ENCODE assay signal across 11 mouse cellular contexts in genomic region chr12:17436471-17436870, GRCm38 (mm10).
"Had no signal": no experiment of that assay in that cellular context is flagged by ENCODE, and none has a peak within 500 bp of the region (broad histone marks: within the 10 kb centered on the region; RNA-seq: fewer than 3 reads in every experiment).

No protein-coding gene starts in this region.

- ATAC-seq: intestine, embryonic 15.5 days; lung, postnatal 0 days had no signal

- DNase-seq: kidney, adult 18-20 months; kidney, postnatal 10 days; kidney, postnatal 4 days; lung, adult 2 months; lung, postnatal 36 days; midbrain, embryonic 14.5 days; retina, postnatal 1 day; right cerebral cortex, postnatal 14 days; thymus, postnatal 36 days had no signal
